Mouse (Mus musculus) liver, embryonic 14.5 days (tissue): ENCODE measurements at regions not wholly inside any gene's neighbourhood (a gene's known extent, or its start where the extent isn't known, plus 50 kb on each side); places are given as distances from the start of the nearest gene placed in this dataset.

Source experiments
- ATAC-seq: fragments of 200-750 bp; cut with Nextera tagmentation; 2 replicates; pipeline ENCODE4 v1.8.0; 2017; ENCODE audit warnings: moderate number of reproducible peaks, mild to moderate bottlenecking, moderate library complexity; ENCODE audit not compliant: insufficient read depth
- DNase-seq, 3 experiments: peaks; one replicate each; pipeline ENCODE4 v3.0.0-alpha.2; 2012 to 2013; ENCODE audit warnings: low read depth in 3 of 3, low spot score in 3 of 3
- H3K27ac ChIP-seq: fragments of 300-500 bp; sonication (generic); 2 replicates; pipeline ENCODE4 v1.5.1; 2014; ENCODE audit warnings: moderate library complexity, mild to moderate bottlenecking, control low read depth, inconsistent platforms
- H3K27me3 ChIP-seq: fragments of 300-500 bp; sonication (generic); 2 replicates; pipeline ENCODE4 v1.6.1; 2014; ENCODE audit warnings: mild to moderate bottlenecking, low read length, moderate library complexity; ENCODE audit not compliant: control insufficient read depth, insufficient read depth
- H3K36me3 ChIP-seq: fragments of 300-500 bp; sonication (generic); replicated peaks from 2 replicates; pipeline ENCODE4 v1.6.1; 2014; ENCODE audit warnings: low read depth; ENCODE audit not compliant: control insufficient read depth, insufficient read depth
- H3K4me1 ChIP-seq, 2 experiments: fragments of 200-500 bp in 1 of 2; fragments of 300-500 bp in 1 of 2; sonication (generic) in 1 of 2; replicated peaks; 2 replicates each; pipeline ENCODE4 v1.6.1; 2012 to 2014; ENCODE audit warnings: antibody characterized with exemption in 1 of 2, inconsistent platforms in 1 of 2, low read length in 1 of 2; ENCODE audit not compliant: control insufficient read depth in 2 of 2, insufficient read depth in 2 of 2
- H3K4me2 ChIP-seq: fragments of 300-500 bp; sonication (generic); 2 replicates; pipeline ENCODE4 v1.6.1; 2014; ENCODE audit warnings: low read depth, mild to moderate bottlenecking, control low read depth, moderate library complexity
- H3K4me3 ChIP-seq, 2 experiments: fragments of 200-500 bp in 1 of 2; fragments of 300-500 bp in 1 of 2; sonication (generic) in 1 of 2; 2 replicates each; pipeline ENCODE4 v1.5.1; 2012 to 2014; ENCODE audit warnings: low read depth in 2 of 2, low read length in 2 of 2, mild to moderate bottlenecking in 2 of 2, control low read depth in 1 of 2, inconsistent platforms in 1 of 2, moderate library complexity in 1 of 2; ENCODE audit not compliant: insufficient read depth in 1 of 2
- H3K9ac ChIP-seq: fragments of 300-500 bp; sonication (generic); replicated peaks from 2 replicates; pipeline ENCODE4 v1.6.1; 2014; ENCODE audit warnings: mild to moderate bottlenecking, control low read depth, moderate library complexity
- H3K9me3 ChIP-seq: fragments of 300-500 bp; sonication (generic); 2 replicates; pipeline ENCODE4 v1.6.1; 2016; ENCODE audit warnings: low read length, mixed read lengths; ENCODE audit not compliant: control insufficient read depth
- CTCF ChIP-seq: IDR thresholded peaks from 2 replicates; pipeline ENCODE4 v1.5.1; 2016; ENCODE audit warnings: antibody characterized with exemption, low read depth, control low read depth
- EP300 ChIP-seq: IDR thresholded peaks from 2 replicates; pipeline ENCODE4 v1.6.1; 2016; ENCODE audit warnings: antibody characterized with exemption, low read depth
- WGBS: fragments of 180-500 bp; shearing (Covaris S2); extraction: QIAGEN DNeasy Blood & Tissue Kit; methylation state at CpG from one replicate; pipeline ENCODE4 v1.1.7; 2014; ENCODE audit not compliant: insufficient replicate concordance; 5-methylcytosine and 5-hydroxymethylcytosine counted together

DNA sequence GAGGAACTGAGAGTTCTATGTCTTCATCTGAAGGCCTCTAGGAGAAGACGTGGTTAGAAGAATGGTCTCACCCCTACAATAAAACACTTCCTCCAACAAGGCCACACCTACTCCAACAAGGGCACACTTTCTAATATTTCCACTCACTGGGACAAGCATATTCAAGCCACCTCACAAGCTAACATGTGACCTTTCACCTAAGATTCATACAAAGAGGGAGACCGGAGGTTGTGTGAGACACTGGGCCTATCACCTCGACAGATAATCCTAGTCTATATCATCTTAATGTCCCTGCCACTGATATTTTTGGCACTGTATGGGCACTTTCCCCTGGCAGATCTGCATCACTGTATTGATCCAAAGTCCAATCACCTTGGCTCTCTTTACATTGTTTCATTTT, 122.6 kb downstream of the Usp46 start:
- no peak for ATAC-seq
- H3K27ac ChIP-seq: no peak overlapping the region
- no peak overlapping the region for H3K4me3 ChIP-seq
- no peak for DNase-seq
- no peak overlapping the region for H3K9ac ChIP-seq
- no peaks in the 10 kb centered on the region for H3K9me3 ChIP-seq
- WGBS: 70% methylated on average over 3 of the region's 3 CpGs
- TF ChIP-seq EP300 (no peak), CTCF (no peak)
- H3K36me3 ChIP-seq: no peaks in the 10 kb centered on the region
- H3K27me3 ChIP-seq: no peaks in the 10 kb centered on the region
- no peaks in the 10 kb centered on the region for H3K4me1 ChIP-seq
- H3K4me2 ChIP-seq: no peak overlapping the region

DNA sequence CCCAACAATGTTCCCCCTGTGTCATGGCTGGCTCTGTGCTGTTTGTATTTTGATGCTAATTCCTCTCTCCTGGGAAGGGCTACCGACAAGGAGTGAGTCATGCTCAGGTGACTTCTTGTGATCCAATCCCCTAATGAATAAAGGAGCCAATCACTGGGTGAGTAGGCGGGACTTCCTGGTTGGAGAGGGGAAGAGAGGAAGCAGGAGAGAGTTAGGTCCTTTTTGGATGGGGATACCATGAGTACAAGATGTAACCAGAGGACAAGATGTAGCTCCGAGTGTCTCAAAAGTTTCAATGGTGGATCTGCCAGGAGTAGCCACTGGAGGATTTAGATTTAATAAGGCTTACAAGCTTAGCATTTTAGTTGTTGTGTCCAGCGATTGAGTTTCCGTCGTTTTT, 122.1 kb downstream of the Usp46 start:
- 64% methylated on average over 6 of the region's 6 CpGs for WGBS
- Histone ChIP-seq H3K4me2 (no peak overlapping the region), H3K27ac (no peak overlapping the region), H3K4me1 (no peaks in the 10 kb centered on the region), H3K9me3 (no peaks in the 10 kb centered on the region), H3K4me3 (no peak overlapping the region), H3K9ac (no peak overlapping the region), H3K36me3 (no peaks in the 10 kb centered on the region), H3K27me3 (no peaks in the 10 kb centered on the region)
- TF ChIP-seq CTCF (no peak), EP300 (no peak)
- no peak for DNase-seq
- ATAC-seq: no peak

DNA sequence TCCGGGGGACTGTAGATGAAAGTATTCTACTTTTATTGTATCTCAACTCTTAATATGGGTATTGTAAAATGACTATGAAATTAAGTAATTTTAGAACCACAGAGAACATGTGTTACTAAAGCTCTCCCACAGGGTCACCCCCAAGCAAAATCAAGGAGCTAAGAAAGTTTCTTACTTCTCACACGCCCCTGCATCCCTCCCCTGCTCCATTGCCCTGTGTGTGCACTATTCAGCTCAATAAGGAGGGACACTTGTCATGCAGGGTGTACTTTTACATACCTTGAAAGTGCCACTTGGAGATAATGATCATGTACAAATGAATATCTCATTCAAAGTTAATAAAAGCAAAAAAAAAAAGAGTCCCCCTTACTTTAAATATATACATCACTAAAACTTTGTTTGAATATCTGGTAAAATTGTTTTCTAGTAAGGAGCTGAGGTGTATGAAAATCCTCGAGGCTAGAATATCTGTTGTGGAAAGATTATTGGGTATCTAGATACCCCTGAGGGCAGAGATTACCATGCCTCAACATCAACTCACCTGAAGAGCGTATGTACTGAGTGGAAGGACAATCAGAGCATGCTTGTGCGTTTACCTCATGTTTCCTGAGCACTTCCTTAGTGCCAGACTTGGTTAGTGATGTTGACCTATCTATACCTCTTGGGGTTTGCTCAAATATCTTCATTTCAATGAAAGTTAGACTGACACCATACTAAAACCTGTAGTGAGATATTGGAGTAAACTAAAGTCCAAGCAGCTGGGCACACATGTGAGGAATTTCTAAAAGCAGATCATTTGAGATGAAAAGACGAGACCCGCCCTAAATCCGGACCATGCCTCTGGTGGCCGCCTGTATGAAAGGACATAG, 120.0 kb downstream of the Usp46 start:
- ATAC-seq (no peak), DNase-seq (no peak)
- Histone ChIP-seq H3K4me2 (no peak overlapping the region), H3K36me3 (no peaks in the 10 kb centered on the region), H3K9ac (no peak overlapping the region), H3K4me1 (no peaks in the 10 kb centered on the region), H3K9me3 (no peaks in the 10 kb centered on the region), H3K27me3 (no peaks in the 10 kb centered on the region), H3K27ac (no peak overlapping the region), H3K4me3 (no peak overlapping the region)
- no peak for TF ChIP-seq CTCF
- no peak for TF ChIP-seq EP300
- 57% methylated on average over 9 of the region's 9 CpGs for WGBS
